Mouse (Mus musculus): ENCODE results near the gene Sdhd.
"Not testable (repeated sequence)": the region's sequence is repeated elsewhere in the genome, so short reads cannot be mapped to it uniquely, and the experiment has no call there.

Gene Sdhd

GRCm38 (mm10) chr9:50603189-50603997 is at the start of gene Sdhd, which contains the start of gene Timm8b:
Sdhd (minus strand) TSS chr9:50603812.
Timm8b (plus strand) TSS chr9:50603910.
- DNase-seq (ENCODE audit: extremely low spot score, low read depth, low spot score), result peak; percentile 93

- no peak for DNase-seq (ENCODE audit: extremely low spot score, low read depth, low spot score)
Measured at GRCm38 (mm10) chr9:50650503-50650902, 46.9 kb upstream of the Sdhd start.

GRCm38 (mm10) chr9:50646826-50647370 is 43.3 kb upstream of the Sdhd start:
- DNase-seq (ENCODE audit: extremely low spot score, low read depth, low spot score), result no peak

- DNase-seq (ENCODE audit: extremely low spot score, low read depth, low spot score), result no peak
Measured at GRCm38 (mm10) chr9:50634270-50634669, 30.7 kb upstream of the Sdhd start.

- DNase-seq (ENCODE audit: extremely low spot score, low read depth, low spot score), result no peak
Measured at GRCm38 (mm10) chr9:50633059-50633458, 29.4 kb upstream of the Sdhd start.

- DNase-seq (ENCODE audit: extremely low spot score, low read depth, low spot score), result no peak
Measured at GRCm38 (mm10) chr9:50632016-50632688, 28.5 kb upstream of the Sdhd start.

- not testable (repeated sequence) for DNase-seq (ENCODE audit: extremely low spot score, low read depth, low spot score)
Measured at GRCm38 (mm10) chr9:50630903-50631302, 27.3 kb upstream of the Sdhd start.

- DNase-seq (ENCODE audit: extremely low spot score, low read depth, low spot score), result no peak
Measured at GRCm38 (mm10) chr9:50617794-50618330, 14.2 kb upstream of the Sdhd start.

- DNase-seq (ENCODE audit: extremely low spot score, low read depth, low spot score), result peak; percentile 89
Measured at GRCm38 (mm10) chr9:50616766-50617603, 13.4 kb upstream of the Sdhd start, which contains the start of the genes Pih1d2 and Nkapd1. Pih1d2 (plus strand) TSS chr9:50617321. Nkapd1 (minus strand) TSS chr9:50617464.

- no peak for DNase-seq (ENCODE audit: extremely low spot score, low read depth, low spot score)
Measured at GRCm38 (mm10) chr9:50616161-50616560, 12.5 kb upstream of the Sdhd start.

GRCm38 (mm10) chr9:50612115-50612514 is 8.5 kb upstream of the Sdhd start:
- DNase-seq (ENCODE audit: extremely low spot score, low read depth, low spot score), result no peak

- no peak for DNase-seq (ENCODE audit: extremely low spot score, low read depth, low spot score)
Measured at GRCm38 (mm10) chr9:50604338-50604737, 726 bp upstream of the Sdhd start.

GRCm38 (mm10) chr9:50603998-50604324 is 349 bp upstream of the Sdhd start:
- no peak for DNase-seq (ENCODE audit: extremely low spot score, low read depth, low spot score)

- DNase-seq (ENCODE audit: extremely low spot score, low read depth, low spot score), result no peak
Measured at GRCm38 (mm10) chr9:50602055-50602845, 1.4 kb downstream of the Sdhd start.

GRCm38 (mm10) chr9:50601536-50601935 is 2.1 kb downstream of the Sdhd start:
- no peak for DNase-seq (ENCODE audit: extremely low spot score, low read depth, low spot score)

- no peak for DNase-seq (ENCODE audit: extremely low spot score, low read depth, low spot score)
Measured at GRCm38 (mm10) chr9:50596973-50597372, 6.6 kb downstream of the Sdhd start.

GRCm38 (mm10) chr9:50594794-50595417 is 8.7 kb downstream of the Sdhd start:
- no peak for DNase-seq (ENCODE audit: extremely low spot score, low read depth, low spot score)

GRCm38 (mm10) chr9:50593544-50593943 is 10.1 kb downstream of the Sdhd start:
- no peak for DNase-seq (ENCODE audit: extremely low spot score, low read depth, low spot score)

- no peak for DNase-seq (ENCODE audit: extremely low spot score, low read depth, low spot score)
Measured at GRCm38 (mm10) chr9:50592955-50593354, 10.7 kb downstream of the Sdhd start.

Data from hindlimb bud, embryonic 11.5 days (tissue).